Mouse (Mus musculus) c-Kit-negative CD71-positive TER-119-positive erythroid progenitor cells, embryonic 14.5 days (primary cell): ENCODE results near the gene Clca3a1.

Experiments
- DNase-seq: peaks from one replicate; pipeline ENCODE4 v3.0.0-alpha.2; 2013; ENCODE audit warnings: low read depth, low spot score

Gene Clca3a1

DNA sequence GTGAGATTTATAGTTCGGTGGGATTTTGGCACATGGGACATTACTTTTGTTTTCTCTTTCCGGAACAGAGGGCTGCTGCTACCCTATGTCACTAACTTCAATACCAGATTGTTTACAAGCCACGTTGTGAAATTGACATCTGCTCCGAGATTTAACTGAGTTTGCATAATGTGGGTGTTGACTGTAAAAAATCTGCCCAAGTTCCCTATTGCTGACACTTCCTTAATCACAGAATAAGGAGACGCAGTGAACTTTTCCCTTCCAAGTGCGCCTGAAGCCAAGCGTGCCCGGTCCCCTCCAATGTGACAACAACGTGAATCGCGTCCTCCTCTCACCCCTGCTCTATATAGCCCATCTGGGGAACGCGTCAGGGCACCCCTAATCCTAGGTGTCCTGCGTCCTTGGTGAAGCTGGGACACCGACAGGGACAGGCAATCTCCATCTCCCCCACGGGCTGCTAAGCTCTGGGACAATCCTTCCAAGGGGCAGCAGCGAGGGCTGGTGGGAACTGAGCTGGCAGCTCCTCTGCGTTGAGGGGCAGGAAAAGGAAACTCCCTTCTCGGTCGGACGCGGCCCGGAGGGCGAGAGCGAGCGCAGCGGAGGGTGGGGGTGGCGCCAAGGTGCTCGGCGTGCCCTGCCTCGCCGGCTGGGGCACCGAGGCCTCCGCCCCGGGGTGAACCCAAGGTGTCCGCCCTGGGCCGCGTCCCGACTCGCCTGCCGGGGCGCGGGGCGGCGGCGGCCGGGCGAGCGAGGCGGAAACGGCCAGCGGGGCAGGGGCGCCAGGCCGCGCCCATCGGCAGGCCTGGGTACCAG is 41.5 kb downstream of the Clca3a1 start:
- DNase-seq: peak; percentile 59

DNA sequence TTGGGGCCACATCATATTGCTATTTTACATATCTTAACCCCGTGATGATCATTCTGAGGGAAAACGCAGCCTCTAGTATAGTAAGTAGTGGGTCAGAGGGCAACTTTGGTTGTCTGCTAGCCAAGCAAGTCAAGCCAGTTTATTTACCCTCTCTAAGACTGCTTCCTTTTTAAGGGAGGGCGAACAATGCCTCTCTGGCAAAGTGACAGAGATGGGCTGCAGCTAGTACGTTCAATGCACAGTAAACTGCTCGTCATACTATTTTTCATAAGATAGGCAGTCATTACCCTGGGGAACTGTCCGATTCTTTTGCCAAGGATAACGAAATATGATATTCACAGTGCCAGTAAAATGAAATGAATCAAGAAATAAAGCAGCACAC is 42.1 kb downstream of the Clca3a1 start:
- peak; percentile 31 for DNase-seq

DNA sequence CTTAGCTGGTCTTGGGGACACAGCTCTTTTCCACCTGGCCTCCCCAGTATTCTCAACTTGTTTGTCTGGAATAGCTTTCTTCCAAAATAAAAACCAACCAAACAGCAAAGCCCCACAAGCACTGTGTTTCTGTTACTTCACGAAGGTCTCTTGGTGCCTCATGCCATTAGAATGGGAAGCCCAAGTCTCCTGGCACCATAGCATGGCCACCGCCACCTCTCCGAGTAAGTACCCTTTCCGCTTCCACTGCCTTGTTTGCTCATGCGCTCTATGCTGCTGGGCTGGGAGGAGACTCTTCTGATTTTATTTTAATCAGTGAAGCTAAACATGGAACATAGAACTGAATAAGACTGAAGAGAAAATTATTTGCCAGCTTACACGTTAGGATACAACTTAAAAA is 42.9 kb downstream of the Clca3a1 start:
- no peak for DNase-seq

DNA sequence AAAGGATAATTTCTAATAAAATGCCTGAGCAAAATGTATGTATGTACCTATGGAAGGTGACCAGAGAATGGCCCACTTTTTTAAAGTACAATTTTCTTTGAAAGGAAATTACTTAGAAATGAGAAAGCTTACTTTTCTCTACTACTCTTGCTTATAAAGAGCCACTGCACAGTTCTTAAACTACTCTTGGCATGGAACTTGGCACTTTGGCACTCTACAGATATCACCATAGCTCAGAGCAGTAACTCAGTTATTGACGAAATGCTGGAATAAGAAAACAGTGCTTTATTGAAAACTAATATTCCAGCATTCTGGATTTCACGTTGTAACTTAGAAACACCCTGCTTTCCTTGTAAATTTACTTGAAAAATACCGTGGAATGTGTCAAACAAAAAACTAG is 43.7 kb downstream of the Clca3a1 start:
- no peak for DNase-seq

DNA sequence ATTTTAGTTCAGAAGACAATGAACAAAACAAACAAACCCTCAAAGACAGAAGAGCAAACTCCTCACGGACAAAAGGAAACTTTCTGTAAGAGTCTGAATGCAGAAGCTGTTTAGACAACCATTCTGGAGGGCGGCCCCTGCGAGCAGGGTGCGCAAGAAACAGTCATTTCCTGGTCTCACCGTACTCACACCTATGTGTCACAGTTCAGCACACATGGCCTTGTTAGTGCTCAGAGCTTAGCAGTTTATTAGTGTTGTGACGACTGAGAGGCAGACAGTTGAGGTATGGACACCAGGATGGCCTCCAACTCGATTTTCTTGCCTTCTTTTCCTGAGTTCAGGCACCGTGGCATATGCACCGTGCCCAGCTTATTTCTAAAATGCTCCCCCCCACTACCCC is 44.9 kb downstream of the Clca3a1 start:
- no peak for DNase-seq

DNA sequence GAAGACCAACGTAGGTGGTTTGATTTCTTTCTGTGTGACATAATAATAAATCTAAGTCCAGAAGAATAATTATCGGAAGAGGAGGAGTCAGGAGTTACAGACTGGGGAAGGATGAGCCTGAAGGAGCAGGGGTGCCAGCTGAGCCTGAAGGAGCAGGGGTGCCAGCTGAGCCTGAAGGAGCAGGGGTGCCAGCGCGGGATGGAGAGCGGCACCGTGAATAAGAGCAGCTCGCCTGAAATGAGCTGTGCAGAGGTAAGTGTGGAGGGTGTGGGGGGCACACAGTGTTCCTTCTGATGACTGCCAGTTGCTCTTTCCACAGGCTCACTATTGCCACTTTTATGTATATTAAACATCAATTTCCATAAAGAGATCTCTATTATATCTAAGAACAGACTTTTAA is 45.7 kb downstream of the Clca3a1 start:
- no peak for DNase-seq

DNA sequence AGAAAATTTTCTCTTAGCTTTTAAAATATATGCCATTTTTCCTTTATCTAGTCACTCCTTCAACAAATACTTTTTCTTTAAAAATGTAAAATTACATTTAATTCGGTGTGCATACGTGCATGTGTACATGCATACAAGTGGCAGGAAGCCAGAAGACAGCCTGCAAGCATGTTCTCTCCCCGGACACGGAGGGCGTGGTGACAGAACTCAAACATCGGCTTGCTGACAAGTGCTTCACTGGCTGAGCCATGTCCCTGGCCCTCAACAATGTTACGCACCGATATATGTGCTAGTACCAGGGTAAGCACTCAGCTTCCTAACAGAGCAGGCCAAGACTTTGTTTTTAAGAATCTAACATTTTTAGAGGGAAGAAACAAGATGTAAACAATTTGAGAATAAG is 46.2 kb downstream of the Clca3a1 start:
- no peak for DNase-seq

DNA sequence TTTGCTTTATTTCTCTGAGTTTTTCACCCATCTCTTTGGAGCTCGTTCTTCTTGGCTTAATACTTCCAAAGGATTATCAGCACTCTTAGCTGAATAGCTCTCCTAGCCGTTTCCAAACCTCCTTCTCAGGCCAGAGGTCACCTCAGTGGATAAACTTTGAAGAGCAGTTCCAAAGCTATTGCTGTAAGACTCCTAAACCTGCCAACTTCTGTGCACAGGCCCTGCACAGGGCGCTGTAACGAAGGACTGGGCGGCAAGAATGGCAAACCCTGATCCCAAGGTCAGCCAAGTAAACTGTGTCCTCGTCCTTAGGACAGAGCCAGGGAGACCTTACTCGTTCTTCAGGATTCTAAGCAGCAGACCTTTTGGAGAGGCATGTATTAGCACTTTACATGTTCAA is 46.7 kb downstream of the Clca3a1 start:
- no peak for DNase-seq

DNA sequence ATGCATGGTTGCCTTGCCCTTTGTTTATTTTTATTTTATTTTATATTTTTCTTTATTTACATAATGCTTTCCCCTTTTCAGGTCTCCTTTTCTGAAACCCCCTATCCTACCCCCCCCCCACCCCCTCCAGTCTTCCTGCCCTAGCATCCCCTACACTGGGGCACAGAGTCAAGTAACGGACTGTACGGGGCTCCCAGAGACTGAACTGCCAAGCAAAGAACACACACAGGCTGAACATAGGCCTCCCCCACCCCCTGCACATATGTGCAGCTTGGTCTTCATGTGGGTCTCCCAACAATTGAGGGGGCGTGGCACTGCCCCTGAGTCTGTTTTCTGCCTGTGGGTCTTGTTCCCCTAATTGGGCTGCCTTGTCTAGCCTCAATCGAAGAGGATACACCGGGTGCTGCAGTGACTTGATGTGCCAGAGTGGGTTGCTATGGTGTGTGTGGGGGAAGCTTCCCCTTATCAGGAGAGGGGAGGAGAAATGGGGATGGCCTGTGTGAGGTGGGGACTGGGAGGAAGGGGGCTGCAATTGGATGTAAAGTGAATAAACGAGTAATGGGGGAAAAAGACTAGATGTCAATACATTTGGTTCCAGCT is 49.1 kb downstream of the Clca3a1 start:
- no peak for DNase-seq

DNA sequence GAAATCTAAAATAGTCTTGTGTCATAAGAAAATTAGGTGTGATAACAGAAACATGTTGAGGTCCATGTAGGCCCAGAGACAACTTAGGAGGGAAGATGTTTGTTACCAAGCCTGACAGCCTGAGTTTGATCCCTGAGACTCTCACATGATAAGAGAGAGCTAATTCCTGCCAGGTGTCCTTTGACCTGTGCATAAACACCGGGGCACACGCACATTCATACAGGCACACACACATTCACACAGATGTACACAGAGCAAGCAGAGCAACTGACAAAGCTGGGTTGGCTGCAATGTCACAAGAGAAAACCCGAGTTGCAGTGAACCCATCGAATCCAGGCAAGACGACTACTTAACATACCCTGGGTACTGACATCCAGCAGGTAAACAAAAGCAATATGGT is 52.2 kb downstream of the Clca3a1 start:
- DNase-seq: no peak

DNA sequence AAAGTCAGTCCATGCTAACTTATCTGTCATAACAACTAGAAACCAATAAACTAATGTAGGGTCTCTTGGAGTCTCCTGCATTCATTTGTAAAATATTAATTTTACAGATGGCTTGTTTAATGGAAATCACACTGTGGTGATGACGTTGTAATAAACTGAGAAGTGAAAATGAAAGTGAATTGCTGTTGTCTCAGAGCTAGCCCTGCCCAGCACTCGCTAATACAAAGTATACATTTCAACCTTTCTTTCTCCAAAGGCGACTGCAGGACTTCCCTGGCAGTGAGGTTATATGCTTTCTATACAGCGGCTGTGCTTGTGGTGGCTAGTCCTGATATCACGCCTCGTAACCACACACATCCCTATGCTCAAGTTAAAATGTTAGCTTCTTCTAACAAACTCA is 56.8 kb downstream of the Clca3a1 start:
- no peak for DNase-seq

DNA sequence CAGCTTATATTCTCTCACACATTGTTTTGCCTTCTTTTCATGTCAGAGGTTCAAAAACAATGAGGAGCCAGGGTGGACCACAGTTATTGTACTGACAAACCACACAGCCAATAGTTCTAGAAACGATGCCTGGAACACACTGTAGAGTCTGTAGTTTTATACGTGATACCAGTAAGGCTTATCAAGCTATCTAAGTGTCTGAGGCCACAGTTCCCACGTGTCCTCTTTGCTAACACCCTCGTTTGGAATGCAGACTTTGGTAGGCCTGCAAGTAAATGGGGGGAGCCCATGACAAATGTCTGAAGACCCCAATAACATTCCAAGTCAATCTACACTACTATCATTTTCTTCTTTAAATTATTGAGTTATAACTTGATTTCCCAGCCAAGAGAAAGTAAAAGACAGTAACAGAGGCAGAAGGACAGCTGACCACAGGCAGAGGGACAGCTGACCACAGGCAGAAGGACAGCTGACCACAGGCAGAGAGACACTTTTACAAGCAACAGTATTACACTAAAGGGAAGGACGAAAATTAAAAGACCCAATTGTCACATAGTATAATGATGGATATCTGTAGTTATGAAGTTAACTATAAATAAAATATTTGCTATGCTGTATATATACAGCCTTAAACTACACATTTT is 61.9 kb downstream of the Clca3a1 start:
- no peak for DNase-seq

DNA sequence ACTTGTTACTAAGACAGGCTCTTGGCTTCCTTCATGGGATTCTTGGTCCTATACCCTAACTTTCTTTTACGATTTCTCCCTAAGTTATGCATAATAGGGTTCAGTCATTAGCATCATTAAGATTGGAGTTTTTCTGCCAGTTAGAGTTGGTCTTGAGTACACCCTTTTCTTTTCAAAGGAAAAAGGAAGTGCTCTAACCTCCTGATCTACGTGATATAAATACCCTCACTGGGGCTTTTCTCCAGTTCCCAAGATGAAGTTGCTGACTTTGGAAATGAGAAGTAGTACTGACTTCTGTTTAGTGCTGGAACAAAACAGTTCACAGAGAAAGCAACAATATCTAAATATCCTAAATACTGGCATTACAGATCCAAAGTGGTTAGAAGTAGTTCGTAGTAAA is 62.8 kb downstream of the Clca3a1 start:
- no peak for DNase-seq

DNA sequence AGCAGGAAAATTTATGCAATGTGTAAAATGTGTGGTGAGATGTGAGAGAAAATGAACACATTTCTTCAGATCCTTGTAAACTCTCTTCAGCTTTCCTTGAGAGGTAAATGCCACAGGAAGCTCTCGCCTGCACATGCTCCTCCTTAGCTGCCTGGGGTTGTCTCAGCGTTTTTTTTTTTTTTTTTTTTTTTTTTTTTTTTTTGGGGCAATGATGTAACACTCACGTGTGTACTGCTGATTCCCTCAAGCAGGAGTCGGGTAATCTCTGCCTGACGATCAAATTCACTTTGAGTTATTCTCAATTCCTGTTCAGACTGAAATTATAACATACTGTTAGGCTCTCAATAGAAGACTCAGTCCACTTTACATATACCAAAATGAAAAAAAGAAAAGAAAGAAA is 63.6 kb downstream of the Clca3a1 start:
- no peak for DNase-seq

DNA sequence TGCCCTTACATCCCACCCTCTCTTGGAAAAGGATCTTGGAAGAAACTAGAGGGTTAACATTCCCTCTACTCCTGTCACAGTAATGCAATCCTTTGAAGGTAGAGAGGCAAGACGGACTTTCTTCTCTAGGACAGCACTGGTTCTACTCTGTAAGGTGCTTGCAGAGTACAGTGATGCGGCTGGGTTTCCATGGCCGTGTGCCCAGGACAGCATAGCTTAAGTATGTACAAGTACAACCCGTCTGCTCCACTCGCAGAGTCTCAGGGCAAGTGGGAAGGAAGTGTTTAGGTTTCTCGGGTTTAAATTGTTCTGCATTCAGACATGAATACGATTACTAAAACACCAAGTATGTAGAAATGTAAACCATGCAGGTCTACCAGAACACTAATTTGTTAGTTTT is 65.8 kb downstream of the Clca3a1 start:
- DNase-seq: no peak

DNA sequence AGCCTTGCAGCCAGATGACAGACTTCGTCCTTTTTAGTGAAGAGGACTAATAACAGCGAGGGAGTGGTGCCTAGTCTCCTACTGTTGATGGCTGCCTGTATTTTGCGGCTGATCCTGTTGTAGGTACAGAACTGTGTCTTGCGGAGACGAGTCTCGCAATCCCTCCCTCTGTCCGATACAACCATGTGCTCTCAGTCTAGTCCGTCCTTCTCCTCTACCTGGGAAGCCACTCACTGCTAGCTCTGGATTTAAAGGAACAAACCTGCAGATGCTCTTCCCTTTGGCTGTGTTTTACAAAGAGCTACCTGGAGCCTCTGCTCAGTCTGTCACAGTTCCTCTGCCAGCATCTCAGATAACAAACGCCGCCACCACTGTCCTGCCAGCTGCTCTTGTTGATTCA is 66.7 kb downstream of the Clca3a1 start:
- DNase-seq: no peak

DNA sequence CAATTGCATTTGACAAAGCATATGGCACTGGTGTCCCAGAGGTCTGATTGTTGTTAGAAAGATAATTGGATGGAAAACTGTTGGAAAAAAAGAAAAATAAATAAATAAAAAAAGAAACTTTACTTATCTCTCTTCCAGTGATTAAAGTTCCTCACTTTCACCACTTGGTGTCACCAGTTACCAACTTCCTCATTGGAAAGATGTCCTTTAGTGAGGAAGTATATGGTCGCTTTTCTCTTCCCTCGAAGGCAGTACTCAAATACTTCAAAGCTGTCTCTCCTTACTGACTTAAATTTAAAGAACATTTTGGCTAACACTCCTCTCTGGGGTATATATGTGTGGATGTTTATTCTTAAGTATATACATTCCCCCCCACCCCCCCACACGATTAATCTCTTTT is 68.7 kb downstream of the Clca3a1 start:
- DNase-seq: no peak

DNA sequence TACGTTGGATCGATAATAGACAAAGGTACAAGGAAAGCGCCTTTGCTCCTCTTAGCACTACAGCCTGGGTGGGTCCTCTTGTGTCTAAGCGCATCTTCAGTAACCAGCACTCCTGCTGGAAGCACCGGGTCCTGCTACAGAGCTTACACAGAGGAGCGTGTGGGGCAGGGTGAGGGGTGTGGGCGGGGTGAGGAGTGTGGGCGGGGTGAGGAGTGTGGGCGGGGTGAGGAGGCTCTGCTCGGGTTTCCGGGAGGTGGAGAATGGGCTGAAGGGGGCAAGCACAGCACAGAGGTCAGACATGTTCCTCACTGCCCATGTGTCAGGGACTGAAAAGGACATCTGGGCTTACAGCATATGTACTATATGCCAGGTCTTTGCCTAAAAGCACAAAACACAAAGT is 71.5 kb downstream of the Clca3a1 start:
- DNase-seq: no peak

DNA sequence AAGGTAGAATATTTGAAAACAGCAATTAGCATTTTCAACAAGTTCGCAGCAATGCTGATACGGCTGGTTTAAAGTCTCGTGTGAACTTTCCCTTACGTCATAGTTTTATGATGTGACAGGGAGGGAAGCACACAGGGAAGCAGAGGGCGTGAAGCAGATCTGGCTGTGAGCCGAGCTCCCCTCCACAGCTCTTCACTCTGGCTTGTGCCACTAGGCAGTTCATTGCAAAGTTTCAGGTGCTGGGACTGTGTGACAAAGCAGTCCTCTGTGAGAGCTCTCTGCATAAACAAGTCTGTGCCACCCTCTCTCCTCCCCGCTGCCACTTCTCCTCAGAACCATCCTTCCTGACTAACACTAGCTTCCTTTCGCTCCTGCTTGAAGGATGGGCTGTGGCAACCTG is 72.5 kb downstream of the Clca3a1 start:
- no peak for DNase-seq

DNA sequence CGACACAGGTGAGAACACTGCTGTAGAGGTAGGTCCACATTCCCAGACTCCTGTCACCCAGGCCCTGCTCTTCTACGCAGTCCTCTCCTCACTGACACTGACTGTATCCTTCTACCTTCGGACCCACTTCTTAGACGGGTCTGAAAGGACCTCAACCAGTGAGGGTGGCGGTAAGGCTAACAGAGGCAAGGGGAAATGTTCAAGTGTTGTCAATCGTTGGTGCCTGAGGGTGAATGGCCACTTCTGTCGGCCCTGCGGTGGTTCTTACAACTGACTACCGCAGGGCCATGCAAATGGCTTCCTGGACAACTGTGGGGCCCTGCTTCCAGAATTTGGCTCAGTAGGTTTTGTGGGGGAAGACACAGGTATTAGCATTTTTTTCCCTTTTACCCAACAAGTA is 73.2 kb downstream of the Clca3a1 start:
- no peak for DNase-seq

DNA sequence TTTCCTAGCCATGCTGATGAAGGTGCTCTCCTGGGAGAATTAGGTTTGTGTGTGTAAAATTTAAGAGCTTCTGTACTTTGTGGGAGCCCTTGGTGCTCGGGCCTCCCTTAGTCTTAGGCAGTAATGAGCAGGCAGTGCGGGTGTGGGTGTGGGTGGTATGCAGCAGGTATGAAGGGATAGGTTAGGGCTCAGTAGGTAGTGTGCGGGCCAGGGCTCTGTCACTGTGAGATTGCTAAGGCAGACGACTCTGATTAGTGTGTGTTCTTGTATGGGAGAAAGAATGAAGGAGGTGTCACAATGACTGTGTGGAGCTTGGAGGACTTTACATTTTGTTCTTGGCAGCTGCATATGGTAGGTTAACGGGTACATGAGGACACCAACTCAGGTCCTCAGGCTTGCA is 74.6 kb downstream of the Clca3a1 start:
- DNase-seq: no peak

DNA sequence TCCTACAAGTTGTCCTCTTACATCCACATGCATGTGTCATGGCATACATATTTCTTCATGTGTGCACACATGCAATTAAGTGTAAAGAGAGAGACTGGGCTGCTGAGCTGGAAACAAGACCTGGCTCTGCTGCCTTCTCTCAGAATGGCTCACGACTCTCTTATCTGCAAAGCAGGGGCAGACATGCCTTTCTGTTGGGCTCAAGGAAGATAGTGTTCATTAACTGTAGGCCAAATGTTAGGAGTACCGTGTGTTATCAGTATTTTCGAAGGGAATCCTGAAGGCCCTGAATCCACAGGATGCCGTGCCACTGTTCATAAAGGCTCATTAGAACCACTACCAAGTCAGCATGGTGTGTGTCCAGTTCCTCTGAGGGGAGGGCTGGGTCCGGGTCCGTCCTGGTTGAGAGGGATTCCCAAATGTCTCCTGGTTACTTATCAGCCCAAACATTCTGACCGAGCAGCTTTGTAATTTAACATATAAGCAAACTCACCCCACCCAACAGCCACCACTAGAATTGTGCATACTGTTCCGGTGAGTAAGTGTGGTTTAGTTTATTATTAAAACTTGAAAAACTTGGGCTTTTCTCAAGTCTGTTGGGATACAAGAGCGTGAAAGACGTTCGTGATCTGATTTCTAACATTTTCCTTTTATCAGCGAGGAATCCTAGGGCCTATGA is 77.5 kb downstream of the Clca3a1 start:
- DNase-seq: no peak

DNA sequence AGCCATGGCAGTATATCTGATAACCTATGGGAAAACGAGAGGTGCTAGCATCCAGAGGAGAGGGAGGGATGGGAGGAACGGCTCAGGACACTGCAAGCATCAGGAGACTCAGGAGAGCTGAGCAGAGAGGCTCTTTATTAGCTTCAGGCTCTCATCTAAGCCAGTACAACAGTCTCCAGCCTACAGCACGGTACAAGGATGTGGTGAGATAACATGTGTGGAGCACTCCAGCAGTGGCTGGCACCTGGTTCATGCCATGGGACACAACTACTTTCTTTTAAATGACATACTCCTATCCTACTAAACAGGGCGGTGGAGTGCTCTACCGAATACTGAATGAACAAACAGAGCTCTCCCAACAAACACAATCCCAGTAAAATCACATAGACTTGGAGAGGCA is 79.2 kb downstream of the Clca3a1 start:
- DNase-seq: no peak
